Mouse (Mus musculus): Measurements from ENCODE around the gene Naaladl1. TPM values are rescaled to one million over a fixed set of nuclear protein-coding genes. Genes with fewer than 3 reads are reported as not detected.

The Naaladl1 gene
- polyA plus RNA-seq, 1 experiment from 2014 or later, result 0.47 TPM

DNA sequence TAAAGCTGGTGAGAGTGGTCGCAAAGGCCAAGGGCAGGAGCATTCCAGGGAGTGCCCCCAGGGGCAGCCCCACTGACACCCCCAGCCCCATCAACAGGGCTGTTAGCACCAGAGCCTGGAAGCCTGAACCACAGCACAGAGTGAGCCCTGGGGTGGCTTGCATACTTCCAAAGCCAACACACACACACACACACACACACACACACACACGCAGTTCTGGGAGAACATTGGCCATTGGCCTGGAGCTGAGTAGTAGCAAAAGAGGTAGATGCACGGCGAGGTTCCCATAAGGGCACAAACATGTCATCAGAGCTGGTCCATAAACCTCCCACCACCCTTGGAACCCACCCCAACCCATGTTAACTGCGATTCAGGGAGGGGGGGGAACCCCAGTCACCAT lies 39.0 kb upstream of the Naaladl1 start:
- no peak for ATAC-seq (ENCODE audit: low FRiP score, low TSS enrichment)
- H3K27me3 ChIP-seq (ENCODE audit: insufficient read depth, low read length), result no peaks in the 10 kb centered on the region
- peak overlapping the region; percentile 66 for H3K9ac ChIP-seq (replicated peaks; ENCODE audit: low read length)

DNA sequence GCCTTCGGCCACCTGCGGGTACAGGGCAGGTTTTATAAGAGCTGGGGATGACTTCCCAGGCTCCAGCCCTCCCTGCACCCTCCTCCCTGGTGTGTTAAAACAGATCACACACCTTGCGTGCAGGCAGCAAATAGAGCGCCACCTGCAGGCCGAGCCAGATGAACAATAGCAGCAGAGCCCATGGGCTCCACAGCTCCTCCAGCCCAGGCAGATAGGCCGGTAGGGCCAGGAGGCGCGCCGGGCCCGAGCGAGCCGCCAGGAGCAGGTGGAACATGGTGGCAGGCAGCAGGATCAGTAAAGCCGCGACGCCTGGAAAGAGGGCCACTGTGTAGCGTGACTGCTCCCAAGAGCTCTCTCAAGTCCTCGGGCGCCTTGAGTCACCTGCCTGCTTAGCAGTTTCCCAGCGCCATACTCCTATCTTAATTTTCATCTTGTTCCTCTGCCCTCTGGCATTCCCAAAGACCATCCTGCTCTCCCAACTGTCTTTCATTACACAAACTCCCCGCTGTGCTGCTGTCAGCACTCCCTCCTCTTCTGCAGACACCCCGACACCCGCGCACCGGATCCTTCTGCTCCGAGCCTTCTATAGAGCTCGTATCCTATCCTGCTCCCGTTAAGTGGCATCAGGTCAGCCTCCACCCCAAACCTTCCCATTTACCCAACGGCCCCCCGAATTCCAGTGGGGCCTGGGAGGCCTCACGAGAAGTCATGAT lies 38.4 kb upstream of the Naaladl1 start:
- peak overlapping the region; percentile 69 for H3K27ac ChIP-seq (ENCODE audit: low read length)
- peak overlapping the region; percentile 56 for H3K4me3 ChIP-seq (ENCODE audit: low read length)
- peaks cover 33% of the 10 kb centered on the region for H3K4me1 ChIP-seq (ENCODE audit: insufficient read depth, low read length)
- no peaks in the 10 kb centered on the region for H3K9me3 ChIP-seq (ENCODE audit: low read length)
- peak overlapping the region; percentile 66 for H3K9ac ChIP-seq (replicated peaks; ENCODE audit: low read length)
- H3K36me3 ChIP-seq (ENCODE audit: insufficient read depth, low read length), result peaks cover 27% of the 10 kb centered on the region
- under 1% methylated on average over 30 of the region's 30 CpGs for WGBS
- no peaks in the 10 kb centered on the region for H3K27me3 ChIP-seq (ENCODE audit: insufficient read depth, low read length)
- H3K4me2 ChIP-seq (replicated peaks; ENCODE audit: low read depth, low read length), result peak overlapping the region; percentile 89
- ATAC-seq (ENCODE audit: low FRiP score, low TSS enrichment), result peak; percentile 52

More for the DNA sequence above, 39.0 kb upstream of the Naaladl1 start:
- Histone ChIP-seq H3K4me1 (ENCODE audit: insufficient read depth, low read length) (peaks cover 37% of the 10 kb centered on the region), H3K4me2 (replicated peaks; ENCODE audit: low read depth, low read length) (peak overlapping the region; percentile 89), H3K36me3 (ENCODE audit: insufficient read depth, low read length) (peaks cover 27% of the 10 kb centered on the region), H3K9me3 (ENCODE audit: low read length) (no peaks in the 10 kb centered on the region), H3K4me3 (ENCODE audit: low read length) (peak overlapping the region; percentile 56), H3K27ac (ENCODE audit: low read length) (peak overlapping the region; percentile 69; the same call in 1 of the 2 replicates)
- 40% methylated on average over 5 of the region's 5 CpGs for WGBS

DNA sequence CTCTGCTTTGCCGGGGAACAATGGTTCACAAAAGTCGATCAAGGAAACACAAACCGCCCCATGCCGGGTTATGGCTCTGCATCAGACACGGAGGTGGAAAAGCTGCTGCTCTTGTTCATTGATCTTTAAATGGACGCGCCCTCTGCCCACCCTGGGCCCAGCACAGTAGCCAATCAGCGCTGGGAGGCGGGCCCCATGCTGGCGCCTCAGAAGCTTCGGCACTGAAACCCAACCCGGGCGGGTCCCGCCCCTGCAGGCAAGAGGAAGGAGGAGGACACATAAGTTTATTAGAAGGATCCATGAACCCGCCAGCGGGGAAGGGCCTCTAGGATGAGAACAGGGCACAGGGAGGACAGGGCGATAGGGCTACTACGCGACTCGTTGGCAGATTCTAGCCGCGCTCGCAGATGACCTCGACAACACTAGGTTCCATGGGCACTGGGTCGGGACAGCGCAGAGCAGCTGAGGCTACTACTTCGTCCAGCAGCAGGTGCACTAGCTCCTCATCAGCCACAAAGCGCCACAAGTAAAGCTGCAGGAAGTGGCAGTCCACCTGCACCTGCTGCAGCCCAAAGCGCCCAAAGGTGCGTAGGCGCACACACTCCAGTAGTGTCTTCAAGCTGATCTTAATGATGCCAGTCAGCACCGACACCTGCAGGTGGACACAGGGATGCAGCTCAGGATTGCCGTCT lies 37.7 kb upstream of the Naaladl1 start, which contains the start of gene Tm7sf2:
Tm7sf2 (minus strand) TSS at position 650 of the 692 bp plus-strand sequence.
- H3K27me3 ChIP-seq (ENCODE audit: insufficient read depth, low read length), result no peaks in the 10 kb centered on the region
- H3K9ac ChIP-seq (replicated peaks; ENCODE audit: low read length), result peak within 1 kb of the TSS; percentile 66
- H3K4me1 ChIP-seq (ENCODE audit: insufficient read depth, low read length), result peaks cover 25% of the 10 kb centered on the region
- 7% methylated on average over 33 of the region's 33 CpGs for WGBS
- peak within 1 kb of the TSS; percentile 56 for H3K4me3 ChIP-seq (ENCODE audit: low read length)
- peak; percentile 95 for ATAC-seq (ENCODE audit: low FRiP score, low TSS enrichment)
- H3K9me3 ChIP-seq (ENCODE audit: low read length), result no peaks in the 10 kb centered on the region
- H3K4me2 ChIP-seq (replicated peaks; ENCODE audit: low read depth, low read length), result peak within 1 kb of the TSS; percentile 89
- H3K27ac ChIP-seq (ENCODE audit: low read length), result peak within 1 kb of the TSS; percentile 78
- peaks cover 27% of the 10 kb centered on the region for H3K36me3 ChIP-seq (ENCODE audit: insufficient read depth, low read length)

DNA sequence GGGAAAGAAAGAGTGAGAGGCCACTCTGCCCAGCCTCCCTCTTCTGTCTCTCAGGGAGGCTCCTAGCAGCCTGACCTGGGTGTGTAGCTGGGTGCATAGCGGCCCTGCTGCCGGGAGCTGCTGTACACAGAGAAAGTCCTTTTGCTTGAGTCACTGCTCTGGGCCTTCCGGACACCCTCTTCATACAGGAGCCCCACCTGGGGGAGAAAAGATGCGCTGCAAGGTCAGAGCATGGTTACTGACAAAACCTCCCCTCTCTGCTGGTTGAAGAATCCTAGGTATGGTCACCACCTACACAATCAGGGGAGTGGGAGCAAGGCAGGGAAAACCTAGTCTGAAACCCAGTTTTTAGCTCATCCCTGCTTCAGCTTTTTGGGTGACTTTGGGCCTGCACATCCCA lies 36.6 kb upstream of the Naaladl1 start:
- Histone ChIP-seq H3K27ac (ENCODE audit: low read length) (no peak overlapping the region), H3K36me3 (ENCODE audit: insufficient read depth, low read length) (peaks cover 31% of the 10 kb centered on the region), H3K27me3 (ENCODE audit: insufficient read depth, low read length) (no peaks in the 10 kb centered on the region), H3K9me3 (ENCODE audit: low read length) (no peaks in the 10 kb centered on the region), H3K4me1 (ENCODE audit: insufficient read depth, low read length) (peaks cover 22% of the 10 kb centered on the region), H3K4me3 (ENCODE audit: low read length) (no peak overlapping the region), H3K4me2 (replicated peaks; ENCODE audit: low read depth, low read length) (no peak overlapping the region), H3K9ac (replicated peaks; ENCODE audit: low read length) (no peak overlapping the region)
- 85% methylated on average over 4 of the region's 4 CpGs for whole genome bisulfite sequencing
- ATAC-seq (ENCODE audit: low FRiP score, low TSS enrichment), result no peak

DNA sequence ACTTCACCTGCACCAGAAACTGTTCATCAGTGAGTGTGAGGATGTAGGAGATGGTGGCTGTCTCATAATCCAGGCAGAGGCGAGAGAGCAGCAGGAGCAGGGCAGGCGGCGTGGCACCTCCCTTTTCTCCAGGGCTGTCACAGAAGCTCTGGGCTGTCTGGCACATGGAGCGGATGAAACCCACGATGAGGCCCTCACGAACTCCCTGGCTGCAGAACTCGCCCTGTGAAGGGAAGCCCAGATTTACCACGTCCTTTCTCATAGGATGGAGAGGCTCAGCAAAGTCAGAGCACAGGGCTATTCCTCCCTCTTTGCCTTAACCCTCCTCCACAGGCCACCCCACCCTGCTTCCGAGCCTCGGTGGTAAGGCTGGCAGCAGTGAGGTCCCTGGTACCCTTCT lies 35.7 kb upstream of the Naaladl1 start:
- 94% methylated on average over 10 of the region's 10 CpGs for WGBS
- no peak overlapping the region for H3K9ac ChIP-seq (replicated peaks; ENCODE audit: low read length)
- no peak overlapping the region for H3K4me2 ChIP-seq (replicated peaks; ENCODE audit: low read depth, low read length)
- no peaks in the 10 kb centered on the region for H3K9me3 ChIP-seq (ENCODE audit: low read length)
- H3K4me1 ChIP-seq (ENCODE audit: insufficient read depth, low read length), result peaks cover 22% of the 10 kb centered on the region
- no peak overlapping the region for H3K27ac ChIP-seq (ENCODE audit: low read length)
- peaks cover 33% of the 10 kb centered on the region for H3K36me3 ChIP-seq (ENCODE audit: insufficient read depth, low read length)
- H3K27me3 ChIP-seq (ENCODE audit: insufficient read depth, low read length), result no peaks in the 10 kb centered on the region
- ATAC-seq (ENCODE audit: low FRiP score, low TSS enrichment), result no peak
- H3K4me3 ChIP-seq (ENCODE audit: low read length), result no peak overlapping the region

DNA sequence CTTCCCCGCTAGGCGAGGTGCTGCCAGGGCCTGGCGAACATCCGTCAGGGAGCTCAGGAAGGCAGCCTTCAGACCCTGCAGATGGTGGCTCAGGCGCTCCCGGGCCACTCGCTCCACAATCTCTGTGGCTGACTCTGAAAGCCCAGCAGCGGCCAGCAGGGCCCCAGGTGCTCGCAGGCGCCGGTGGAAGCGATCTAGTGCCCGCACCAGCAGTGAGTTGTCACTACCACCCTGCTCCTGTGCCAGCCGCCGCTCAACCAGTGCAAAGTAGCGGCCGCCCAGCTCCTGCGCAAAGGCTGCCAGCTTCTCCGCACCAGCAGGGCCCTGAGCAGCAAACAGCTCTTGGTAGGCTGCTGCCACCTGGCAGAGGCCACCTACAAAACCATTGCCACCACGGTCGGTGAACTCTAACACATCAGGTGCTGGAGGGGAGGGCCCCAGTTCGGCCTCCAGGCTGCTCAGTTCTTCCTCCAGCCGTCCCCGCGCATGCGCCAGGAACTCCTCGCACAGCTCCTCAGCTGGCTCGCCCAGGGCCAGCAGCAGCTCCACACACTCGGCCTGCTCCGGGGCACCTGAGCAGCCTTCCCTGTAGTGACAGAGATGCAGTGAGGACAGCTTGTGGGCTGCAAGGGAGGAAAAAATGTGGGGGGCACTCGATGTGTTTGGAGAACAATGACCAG lies 34.9 kb upstream of the Naaladl1 start:
- Histone ChIP-seq H3K9me3 (ENCODE audit: low read length) (no peaks in the 10 kb centered on the region), H3K27ac (ENCODE audit: low read length) (no peak overlapping the region), H3K27me3 (ENCODE audit: insufficient read depth, low read length) (no peaks in the 10 kb centered on the region), H3K4me1 (ENCODE audit: insufficient read depth, low read length) (peaks cover 22% of the 10 kb centered on the region), H3K4me2 (replicated peaks; ENCODE audit: low read depth, low read length) (no peak overlapping the region), H3K36me3 (ENCODE audit: insufficient read depth, low read length) (peaks cover 37% of the 10 kb centered on the region), H3K9ac (replicated peaks; ENCODE audit: low read length) (no peak overlapping the region), H3K4me3 (ENCODE audit: low read length) (no peak overlapping the region)
- ATAC-seq (ENCODE audit: low FRiP score, low TSS enrichment), result no peak
- 91% methylated on average over 31 of the region's 31 CpGs for WGBS

DNA sequence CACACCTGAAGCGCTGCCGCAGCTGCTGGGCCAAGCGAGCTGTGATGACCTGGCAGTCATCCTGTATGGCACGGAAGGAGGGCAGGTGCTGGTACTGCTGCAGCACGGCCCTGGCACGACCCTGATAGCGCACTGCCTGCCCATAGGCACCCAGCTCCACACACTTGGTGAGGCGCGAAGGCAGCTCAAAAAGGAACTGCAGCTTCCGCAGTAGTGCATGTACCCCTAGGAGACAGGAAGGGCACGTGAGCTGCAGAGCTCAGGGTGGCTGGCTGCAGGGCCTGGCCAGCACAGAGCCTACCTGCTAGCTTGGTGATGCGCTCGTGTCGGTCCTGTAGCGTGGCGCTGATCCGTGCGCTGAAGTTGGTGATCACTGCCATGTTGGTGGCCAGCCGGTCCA lies 34.3 kb upstream of the Naaladl1 start:
- no peak for ATAC-seq (ENCODE audit: low FRiP score, low TSS enrichment)
- Histone ChIP-seq H3K36me3 (ENCODE audit: insufficient read depth, low read length) (peaks cover 37% of the 10 kb centered on the region), H3K4me3 (ENCODE audit: low read length) (no peak overlapping the region), H3K4me1 (ENCODE audit: insufficient read depth, low read length) (peaks cover 28% of the 10 kb centered on the region), H3K4me2 (replicated peaks; ENCODE audit: low read depth, low read length) (no peak overlapping the region), H3K9me3 (ENCODE audit: low read length) (no peaks in the 10 kb centered on the region), H3K9ac (replicated peaks; ENCODE audit: low read length) (no peak overlapping the region), H3K27me3 (ENCODE audit: insufficient read depth, low read length) (no peaks in the 10 kb centered on the region), H3K27ac (ENCODE audit: low read length) (no peak overlapping the region)
- WGBS, result 92% methylated on average over 19 of the region's 19 CpGs

DNA sequence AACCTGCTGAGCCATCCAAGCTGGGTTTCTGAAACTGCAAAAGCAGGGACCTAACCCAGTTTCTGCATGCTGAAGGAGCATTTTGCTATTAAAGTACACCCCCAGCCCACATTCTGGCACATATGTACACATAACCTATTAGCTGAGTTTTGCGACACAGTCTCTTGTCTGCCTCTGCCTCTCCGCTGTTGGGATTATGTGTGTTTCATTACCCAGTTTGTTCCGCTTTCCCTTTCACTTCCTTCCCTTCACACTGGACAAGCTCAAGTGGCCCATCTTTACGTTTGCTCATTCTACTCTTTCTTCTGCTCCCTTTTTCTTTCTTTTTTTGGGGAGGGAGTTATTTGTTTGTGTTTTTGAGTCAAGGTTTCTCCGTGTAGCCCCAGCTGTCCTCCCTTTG lies 31.7 kb upstream of the Naaladl1 start:
- WGBS, result 92% methylated on average over 5 of the region's 5 CpGs
- Histone ChIP-seq H3K27me3 (ENCODE audit: insufficient read depth, low read length) (no peaks in the 10 kb centered on the region), H3K36me3 (ENCODE audit: insufficient read depth, low read length) (peaks cover 37% of the 10 kb centered on the region)

DNA sequence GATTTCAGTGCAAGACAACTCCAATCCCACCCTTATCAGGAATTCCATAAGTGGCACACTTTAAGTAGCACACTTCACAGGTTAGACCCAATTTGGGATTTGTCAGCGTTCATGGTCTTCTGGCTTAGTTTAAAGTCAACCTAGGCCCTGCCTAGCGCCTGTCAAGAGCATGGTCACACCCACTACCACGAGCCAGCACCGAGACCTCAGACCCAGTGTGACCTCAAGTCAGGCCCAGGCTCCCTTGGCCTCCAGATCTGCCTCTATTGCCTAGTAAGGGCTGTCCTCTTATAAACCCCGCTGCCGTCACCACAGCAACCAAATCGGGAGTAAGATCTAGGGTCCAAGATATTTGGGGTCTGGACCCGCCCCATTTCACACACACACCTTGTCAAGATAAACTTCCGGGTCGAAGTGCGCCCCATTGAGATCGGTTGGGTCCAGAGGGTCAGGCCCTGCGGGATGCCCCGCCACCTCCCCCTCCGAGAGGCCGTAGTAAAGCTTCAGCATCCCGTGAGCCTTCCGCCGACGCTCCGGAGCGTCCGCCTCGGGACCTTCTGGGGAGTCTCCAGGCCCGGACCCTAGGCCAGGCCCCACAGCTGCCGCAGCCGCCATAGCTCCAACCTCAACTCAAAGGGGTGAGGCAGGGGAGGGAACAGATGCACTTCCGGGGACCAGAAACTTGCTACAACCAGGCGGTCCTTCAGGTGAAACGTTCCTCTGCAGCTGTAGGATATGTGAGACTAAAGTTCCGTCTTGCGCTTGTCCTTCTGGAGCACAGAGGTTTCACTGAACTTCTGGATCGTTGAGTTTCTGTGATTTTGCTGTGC lies 28.8 kb upstream of the Naaladl1 start, which contains the start of gene Vps51:
Vps51 (minus strand) TSS at position 668 of the 830 bp plus-strand sequence.
- Histone ChIP-seq H3K36me3 (ENCODE audit: insufficient read depth, low read length) (peaks cover 23% of the 10 kb centered on the region), H3K4me3 (ENCODE audit: low read length) (peak within 1 kb of the TSS; percentile 83), H3K9me3 (ENCODE audit: low read length) (no peaks in the 10 kb centered on the region), H3K4me1 (ENCODE audit: insufficient read depth, low read length) (peaks cover 8% of the 10 kb centered on the region), H3K4me2 (replicated peaks; ENCODE audit: low read depth, low read length) (peak within 1 kb of the TSS; percentile 91), H3K27me3 (ENCODE audit: insufficient read depth, low read length) (no peaks in the 10 kb centered on the region), H3K27ac (ENCODE audit: low read length) (peak within 1 kb of the TSS; percentile 84), H3K9ac (replicated peaks; ENCODE audit: low read length) (peak within 1 kb of the TSS; percentile 88)
- WGBS, result under 1% methylated on average over 33 of the region's 33 CpGs
- ATAC-seq (ENCODE audit: low FRiP score, low TSS enrichment), result peak; percentile 90

More for the DNA sequence above, 31.7 kb upstream of the Naaladl1 start:
- no peak for ATAC-seq (ENCODE audit: low FRiP score, low TSS enrichment)
- no peak overlapping the region for H3K9ac ChIP-seq (replicated peaks; ENCODE audit: low read length)
- H3K9me3 ChIP-seq (ENCODE audit: low read length), result no peaks in the 10 kb centered on the region
- no peak overlapping the region for H3K27ac ChIP-seq (ENCODE audit: low read length)
- no peak overlapping the region for H3K4me3 ChIP-seq (ENCODE audit: low read length)
- no peak overlapping the region for H3K4me2 ChIP-seq (replicated peaks; ENCODE audit: low read depth, low read length)
- peaks cover 8% of the 10 kb centered on the region for H3K4me1 ChIP-seq (ENCODE audit: insufficient read depth, low read length)
